Comparison of ENCODE assay signal across 8 mouse cellular contexts in the genomic region with DNA sequence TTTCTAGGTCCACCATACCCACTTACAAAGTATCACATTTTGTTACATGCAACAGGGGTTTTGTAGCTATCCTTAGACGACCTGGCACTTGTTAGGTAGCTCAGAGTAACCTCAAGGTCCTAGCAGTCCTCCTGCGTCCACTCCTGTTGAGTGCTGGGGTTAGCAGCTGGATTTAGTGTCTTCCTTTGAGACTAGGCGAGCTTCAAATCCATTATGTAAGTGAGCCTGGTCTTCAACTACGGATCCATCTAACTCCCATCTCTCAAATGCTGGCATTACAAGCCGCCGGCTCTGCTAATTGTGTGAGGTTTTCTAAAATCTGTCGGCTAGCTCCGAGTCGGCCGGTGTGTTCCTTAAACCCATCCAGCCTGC. TPM values are rescaled to one million over a fixed set of nuclear protein-coding genes. Genes with fewer than 3 reads are reported as not detected.
DNase-seq lines count a peak whose midpoint lies in the region; ATAC-seq and TF ChIP-seq lines count a peak whose summit lies in the region.

No protein-coding gene starts in this region.

- peak overlapping the region; percentile 75 for H3K4me2 ChIP-seq in kidney, embryonic 16.5 days (replicated peaks; ENCODE audit: low read depth, low read length)
- H3K4me2 ChIP-seq in hindbrain, embryonic 16.5 days (ENCODE audit: low read length) = peak overlapping the region; percentile 67
- H3K4me2 ChIP-seq in midbrain, embryonic 15.5 days = peak overlapping the region; percentile 67

- H3K27me3 ChIP-seq in kidney, embryonic 16.5 days (ENCODE audit: insufficient read depth, low read length) = no peaks in the 10 kb centered on the region
- H3K27me3 ChIP-seq in hindbrain, embryonic 16.5 days (replicated peaks; ENCODE audit: control insufficient read depth, insufficient read depth, low read length) = no peaks in the 10 kb centered on the region
- H3K27me3 ChIP-seq in midbrain, embryonic 15.5 days (replicated peaks) = no peaks in the 10 kb centered on the region

- DNase-seq in kidney, adult 9 months = no peak
- no peak for DNase-seq in right cerebral cortex, postnatal 25 days
- DNase-seq in cerebellum, postnatal 14 days = no peak

- H3K9ac ChIP-seq in kidney, embryonic 16.5 days (replicated peaks; ENCODE audit: low read length) = peak overlapping the region; percentile 92; the same call in 1 of the 2 replicates
- peak overlapping the region; percentile 99 for H3K9ac ChIP-seq in hindbrain, embryonic 16.5 days (ENCODE audit: low read depth, low read length)
- H3K9ac ChIP-seq in midbrain, embryonic 15.5 days = peak overlapping the region; percentile 98

- TF ChIP-seq CTCF in cortical plate, adult 2 months (IDR thresholded peaks at IDR 0.05; ENCODE audit: extremely low read depth, insufficient read depth, low read length) = no peak

- H3K9me3 ChIP-seq in kidney, embryonic 16.5 days (ENCODE audit: low read length) = no peaks in the 10 kb centered on the region
- no peaks in the 10 kb centered on the region for H3K9me3 ChIP-seq in hindbrain, embryonic 16.5 days (ENCODE audit: control insufficient read depth, low read length)
- no peaks in the 10 kb centered on the region for H3K9me3 ChIP-seq in midbrain, embryonic 15.5 days

- peaks cover 12% of the 10 kb centered on the region for H3K36me3 ChIP-seq in kidney, embryonic 16.5 days (ENCODE audit: insufficient read depth, low read length)
- peaks cover 6% of the 10 kb centered on the region for H3K36me3 ChIP-seq in hindbrain, embryonic 16.5 days (ENCODE audit: control insufficient read depth, insufficient read depth, low read length)
- peaks cover 13% of the 10 kb centered on the region for H3K36me3 ChIP-seq in midbrain, embryonic 15.5 days (replicated peaks)

- H3K27ac ChIP-seq in kidney, embryonic 16.5 days (ENCODE audit: low read length) = no peak overlapping the region
- peak overlapping the region; percentile 73 for H3K27ac ChIP-seq in cortical plate, adult 2 months (ENCODE audit: insufficient read depth, low read length)
- H3K27ac ChIP-seq in hindbrain, embryonic 16.5 days (ENCODE audit: low read depth, low read length) = peak overlapping the region; percentile 90
- peak overlapping the region; percentile 92 for H3K27ac ChIP-seq in midbrain, embryonic 15.5 days

- 8% methylated on average over 10 of the region's 10 CpGs for WGBS in kidney, embryonic 16.5 days
- 8% methylated on average over 10 of the region's 10 CpGs for WGBS in hindbrain, embryonic 16.5 days
- 7% methylated on average over 10 of the region's 10 CpGs for WGBS in midbrain, embryonic 15.5 days

- peaks cover 8% of the 10 kb centered on the region; the same call in 1 of the 2 replicates for H3K4me1 ChIP-seq in kidney, embryonic 16.5 days (ENCODE audit: insufficient read depth, low read length)
- peaks cover 7% of the 10 kb centered on the region for H3K4me1 ChIP-seq in cortical plate, adult 2 months (ENCODE audit: control insufficient read depth, insufficient read depth, low read length)
- H3K4me1 ChIP-seq in hindbrain, embryonic 16.5 days (ENCODE audit: control insufficient read depth, insufficient read depth, low read depth, low read length) = peaks cover 4% of the 10 kb centered on the region; the same call in 1 of the 2 replicates
- H3K4me1 ChIP-seq in midbrain, embryonic 15.5 days = peaks cover 11% of the 10 kb centered on the region

- peak overlapping the region; percentile 96 for H3K4me3 ChIP-seq in kidney, embryonic 16.5 days (ENCODE audit: low read length)
- peak overlapping the region; percentile 62 for H3K4me3 ChIP-seq in cortical plate, adult 2 months (ENCODE audit: insufficient read depth, low read length)
- peak overlapping the region; percentile 90 for H3K4me3 ChIP-seq in hindbrain, embryonic 16.5 days (ENCODE audit: low read length)
- H3K4me3 ChIP-seq in midbrain, embryonic 15.5 days = peak overlapping the region; percentile 96

- TF ChIP-seq POLR2A in cortical plate, adult 2 months (IDR thresholded peaks at IDR 0.05; ENCODE audit: extremely low read depth, insufficient read depth, low read length) = no peak

- ATAC-seq in kidney, embryonic 16.5 days (ENCODE audit: low FRiP score, low TSS enrichment) = no peak
- no peak; the same call in 1 of the 2 replicates for ATAC-seq in hindbrain, embryonic 16.5 days
- ATAC-seq in midbrain, embryonic 15.5 days (replicated peaks) = peak; percentile 46
- no peak for ATAC-seq in monocyte, adult 5-6 weeks (replicated peaks; ENCODE audit: insufficient number of reproducible peaks, low FRiP score, low TSS enrichment, poor library complexity, severe bottlenecking)

RNA-seq across cellular contexts. Expression of gene Rufy2, which starts 0.4 kb away (rescaled TPM):
- polyA plus RNA-seq in kidney, embryonic 16.5 days (2015; fragmentation: Nextera tagmentation; extraction: Ambion mirVana) = 22.7 and 23.0 TPM in 2 replicates
- polyA plus RNA-seq in cortical plate, adult 2 months (2012; rRNA removed) = 58.9 and 63.7 TPM in 2 replicates
- 53.9 and 68.0 TPM in 2 replicates for polyA plus RNA-seq in hindbrain, embryonic 16.5 days (2015; fragmentation: Nextera tagmentation; extraction: Ambion mirVana)
- polyA plus RNA-seq in midbrain, embryonic 15.5 days (2015; fragmentation: Nextera tagmentation; extraction: Ambion mirVana) = 61.2 and 65.5 TPM in 2 replicates
- total RNA-seq in monocyte, adult 5-6 weeks (2017) = 14.6 to 24.6 TPM (median 15.7 TPM) in 3 replicates

RNA-seq across cellular contexts. Expression of gene Dna2, which starts 32.8 kb away (rescaled TPM):
- 16.6 and 19.7 TPM in 2 replicates for polyA plus RNA-seq in kidney, embryonic 16.5 days (2015; fragmentation: Nextera tagmentation; extraction: Ambion mirVana)
- polyA plus RNA-seq in cortical plate, adult 2 months (2012; rRNA removed) = 2.3 and 2.8 TPM in 2 replicates
- 4.0 and 5.1 TPM in 2 replicates for polyA plus RNA-seq in hindbrain, embryonic 16.5 days (2015; fragmentation: Nextera tagmentation; extraction: Ambion mirVana)
- polyA plus RNA-seq in midbrain, embryonic 15.5 days (2015; fragmentation: Nextera tagmentation; extraction: Ambion mirVana) = 4.4 and 4.8 TPM in 2 replicates
- total RNA-seq in monocyte, adult 5-6 weeks (2017) = 53.3 to 72.9 TPM (median 67.8 TPM) in 3 replicates

RNA-seq across cellular contexts. Expression of gene Hnrnph3, which starts 44.4 kb away (rescaled TPM):
- polyA plus RNA-seq in kidney, embryonic 16.5 days (2015; fragmentation: Nextera tagmentation; extraction: Ambion mirVana) = 116 and 138 TPM in 2 replicates
- 78.7 and 86.6 TPM in 2 replicates for polyA plus RNA-seq in cortical plate, adult 2 months (2012; rRNA removed)
- 114 and 121 TPM in 2 replicates for polyA plus RNA-seq in hindbrain, embryonic 16.5 days (2015; fragmentation: Nextera tagmentation; extraction: Ambion mirVana)
- polyA plus RNA-seq in midbrain, embryonic 15.5 days (2015; fragmentation: Nextera tagmentation; extraction: Ambion mirVana) = 167 and 175 TPM in 2 replicates
- 87.7 to 119 TPM (median 96.9 TPM) in 3 replicates for total RNA-seq in monocyte, adult 5-6 weeks (2017)

RNA-seq across cellular contexts. Expression of gene Pbld2, which starts 44.5 kb away (rescaled TPM):
- polyA plus RNA-seq in kidney, embryonic 16.5 days (2015; fragmentation: Nextera tagmentation; extraction: Ambion mirVana) = 5.0 and 6.1 TPM in 2 replicates
- 3.1 TPM in 2 replicates for polyA plus RNA-seq in cortical plate, adult 2 months (2012; rRNA removed)
- 0.68 and 0.94 TPM in 2 replicates for polyA plus RNA-seq in hindbrain, embryonic 16.5 days (2015; fragmentation: Nextera tagmentation; extraction: Ambion mirVana)
- 1.1 and 1.3 TPM in 2 replicates for polyA plus RNA-seq in midbrain, embryonic 15.5 days (2015; fragmentation: Nextera tagmentation; extraction: Ambion mirVana)
- total RNA-seq in monocyte, adult 5-6 weeks (2017) = not detected in 3 replicates

RNA-seq across cellular contexts. Expression of gene Slc25a16, which starts 59.2 kb away (rescaled TPM):
- 19.0 and 19.4 TPM in 2 replicates for polyA plus RNA-seq in kidney, embryonic 16.5 days (2015; fragmentation: Nextera tagmentation; extraction: Ambion mirVana)
- polyA plus RNA-seq in cortical plate, adult 2 months (2012; rRNA removed) = 35.3 and 36.5 TPM in 2 replicates
- 15.0 and 15.6 TPM in 2 replicates for polyA plus RNA-seq in hindbrain, embryonic 16.5 days (2015; fragmentation: Nextera tagmentation; extraction: Ambion mirVana)
- polyA plus RNA-seq in midbrain, embryonic 15.5 days (2015; fragmentation: Nextera tagmentation; extraction: Ambion mirVana) = 13.9 and 14.3 TPM in 2 replicates
- total RNA-seq in monocyte, adult 5-6 weeks (2017) = 19.2 to 25.3 TPM (median 20.8 TPM) in 3 replicates
